In the genomic region with DNA sequence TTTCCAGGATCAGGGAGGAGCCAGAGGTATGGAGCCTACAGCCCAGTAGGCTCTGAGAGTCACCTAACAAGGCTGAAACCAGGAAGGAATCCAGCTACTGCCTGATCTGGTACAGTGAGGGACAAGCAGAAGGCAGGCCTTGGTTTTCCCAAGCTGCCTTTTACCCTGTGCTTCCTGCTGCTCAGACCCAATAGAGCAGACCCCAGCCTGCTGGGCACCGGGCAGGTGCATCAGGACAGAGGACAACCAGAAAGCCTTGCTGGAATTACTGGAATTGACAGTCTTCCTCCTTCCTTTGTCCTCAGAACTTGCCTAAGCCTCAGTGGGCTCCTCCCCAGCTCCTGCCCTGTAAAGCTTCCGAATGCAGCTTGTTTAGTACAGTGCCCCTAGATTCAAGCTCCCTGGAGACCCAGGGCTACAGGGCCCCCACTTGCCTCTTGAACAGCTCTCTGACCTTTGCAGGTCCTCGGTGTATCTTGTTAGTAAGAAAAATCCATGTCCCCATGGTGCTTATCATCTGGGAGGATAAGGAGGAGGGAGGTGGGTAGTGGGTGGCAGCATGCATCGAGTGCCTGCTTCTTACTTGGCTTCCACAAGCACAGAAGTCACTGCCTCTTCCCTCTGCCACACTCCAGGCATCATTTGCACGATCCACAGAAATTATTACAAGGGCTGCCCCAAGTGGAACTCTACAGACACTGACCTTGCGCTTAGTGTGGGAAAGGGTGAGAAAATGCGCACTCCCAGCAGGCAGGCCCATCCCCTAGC, we compare ENCODE assay signal across 10 mouse cellular contexts. TPM values are rescaled to one million over a fixed set of nuclear protein-coding genes. Genes with fewer than 3 reads are reported as not detected.
A peak's percentile ranks its signal among the peaks of the same experiment; 100 is the strongest.
DNase-seq lines count a peak whose midpoint lies in the region; ATAC-seq lines count a peak whose summit lies in the region.
"Had no signal": no experiment of that assay in that cellular context is flagged by ENCODE, and none has a peak within 500 bp of the region (broad histone marks: within the 10 kb centered on the region; RNA-seq: fewer than 3 reads in every experiment).

No protein-coding gene starts in this region.

- H3K27ac ChIP-seq in heart, embryonic 13.5 days (replicated peaks): peak overlapping the region; percentile 83
- peak overlapping the region; percentile 93 for H3K27ac ChIP-seq in lung, embryonic 16.5 days (ENCODE audit: low read length)
- peak overlapping the region; percentile 79 for H3K27ac ChIP-seq in limb, embryonic 12.5 days
- H3K27ac ChIP-seq in stomach, embryonic 16.5 days (ENCODE audit: low read length): peak overlapping the region; percentile 97
- H3K27ac ChIP-seq: liver, embryonic 13.5 days had no signal

- peaks cover 73% of the 10 kb centered on the region for H3K4me1 ChIP-seq in heart, embryonic 13.5 days
- H3K4me1 ChIP-seq in lung, embryonic 16.5 days (replicated peaks; ENCODE audit: control insufficient read depth, insufficient read depth, low read length): peaks cover 54% of the 10 kb centered on the region
- peaks cover 46% of the 10 kb centered on the region for H3K4me1 ChIP-seq in limb, embryonic 12.5 days (replicated peaks)
- H3K4me1 ChIP-seq in stomach, embryonic 16.5 days (ENCODE audit: control insufficient read depth, insufficient read depth, low read length): peaks cover 40% of the 10 kb centered on the region

- H3K27me3 ChIP-seq in heart, embryonic 13.5 days (replicated peaks): no peaks in the 10 kb centered on the region
- no peaks in the 10 kb centered on the region for H3K27me3 ChIP-seq in lung, embryonic 16.5 days (ENCODE audit: control insufficient read depth, insufficient read depth, low read depth, low read length)
- no peaks in the 10 kb centered on the region for H3K27me3 ChIP-seq in limb, embryonic 12.5 days
- no peaks in the 10 kb centered on the region for H3K27me3 ChIP-seq in stomach, embryonic 16.5 days (ENCODE audit: control insufficient read depth, insufficient read depth, low read length)

- ATAC-seq in heart, embryonic 13.5 days (ENCODE audit: extremely low read depth, insufficient number of reproducible peaks, low FRiP score, low TSS enrichment): no peak
- ATAC-seq in lung, embryonic 16.5 days (ENCODE audit: low read depth): peak; percentile 9; the same call in 1 of the 2 replicates
- no peak for ATAC-seq in limb, embryonic 12.5 days (ENCODE audit: insufficient number of reproducible peaks, insufficient read depth, low FRiP score, low TSS enrichment, low read depth)
- ATAC-seq in stomach, embryonic 16.5 days (ENCODE audit: insufficient read depth, low FRiP score): peak; percentile 42; the same call in 1 of the 2 replicates
- no peak for ATAC-seq in erythroid progenitor cell, adult 5-6 weeks (replicated peaks; ENCODE audit: low FRiP score, poor library complexity, severe bottlenecking)
- ATAC-seq in activated CD4-positive, CD25-positive, alpha-beta regulatory T cell, adult 4 months: no peak

- H3K4me2 ChIP-seq in heart, embryonic 13.5 days: peak overlapping the region; percentile 30
- H3K4me2 ChIP-seq in lung, embryonic 16.5 days (ENCODE audit: low read depth, low read length): no peak overlapping the region
- 0 out of 2 replicates have a peak overlapping the region, but pooled peaks have one; percentile 8 for H3K4me2 ChIP-seq in limb, embryonic 12.5 days
- H3K4me2 ChIP-seq in stomach, embryonic 16.5 days (ENCODE audit: low read depth, low read length): peak overlapping the region; percentile 40
- H3K4me2 ChIP-seq: liver, embryonic 13.5 days had no signal

- no peak for DNase-seq in heart, postnatal 25 days (ENCODE audit: low spot score)
- no peak for DNase-seq in lung, postnatal 25 days (ENCODE audit: low spot score)
- DNase-seq: liver, embryonic 13.5 days; thymus, postnatal 14 days had no signal

- H3K9me3 ChIP-seq in heart, embryonic 13.5 days: no peaks in the 10 kb centered on the region
- H3K9me3 ChIP-seq in lung, embryonic 16.5 days (ENCODE audit: control insufficient read depth, low read length): no peaks in the 10 kb centered on the region
- no peaks in the 10 kb centered on the region for H3K9me3 ChIP-seq in limb, embryonic 12.5 days
- H3K9me3 ChIP-seq in stomach, embryonic 16.5 days (replicated peaks; ENCODE audit: control insufficient read depth, low read length): no peaks in the 10 kb centered on the region
- H3K9me3 ChIP-seq: liver, embryonic 13.5 days had no signal

- intact Hi-C loops in heart, postnatal 25 days (cut with DNase I): no loop called here

- H3K4me3 ChIP-seq in heart, embryonic 13.5 days: no peak overlapping the region
- H3K4me3 ChIP-seq in lung, embryonic 16.5 days (ENCODE audit: low read length): no peak overlapping the region
- H3K4me3 ChIP-seq in limb, embryonic 12.5 days (replicated peaks): no peak overlapping the region
- H3K4me3 ChIP-seq in stomach, embryonic 16.5 days (replicated peaks; ENCODE audit: low read length): peak overlapping the region; percentile 10; the same call in 1 of the 2 replicates
- H3K4me3 ChIP-seq: liver, embryonic 13.5 days had no signal

- 27% methylated on average over 7 of the region's 7 CpGs for WGBS in heart, embryonic 13.5 days
- WGBS in lung, embryonic 16.5 days: 31% methylated on average over 7 of the region's 7 CpGs
- 40% methylated on average over 7 of the region's 7 CpGs for WGBS in limb, embryonic 12.5 days
- WGBS in stomach, embryonic 16.5 days: 34% methylated on average over 7 of the region's 7 CpGs

- peak overlapping the region; percentile 60 for H3K9ac ChIP-seq in heart, embryonic 13.5 days
- peak overlapping the region; percentile 35 for H3K9ac ChIP-seq in lung, embryonic 16.5 days (ENCODE audit: low read length)
- H3K9ac ChIP-seq in limb, embryonic 12.5 days (replicated peaks): 0 out of 2 replicates have a peak overlapping the region, but pooled peaks have one; percentile 23
- H3K9ac ChIP-seq in stomach, embryonic 16.5 days (ENCODE audit: low read length): peak overlapping the region; percentile 65
- H3K9ac ChIP-seq: liver, embryonic 13.5 days had no signal

- H3K36me3 ChIP-seq in heart, embryonic 13.5 days: no peaks in the 10 kb centered on the region
- H3K36me3 ChIP-seq in lung, embryonic 16.5 days (ENCODE audit: control insufficient read depth, insufficient read depth, low read length): no peaks in the 10 kb centered on the region
- H3K36me3 ChIP-seq in limb, embryonic 12.5 days: no peaks in the 10 kb centered on the region
- no peaks in the 10 kb centered on the region for H3K36me3 ChIP-seq in stomach, embryonic 16.5 days (ENCODE audit: control insufficient read depth, insufficient read depth, low read length)
- H3K36me3 ChIP-seq: liver, embryonic 13.5 days had no signal

RNA-seq across cellular contexts. Expression of a gene that starts 17.2 kb away (rescaled TPM):
- 54.6 and 59.0 TPM in 2 replicates for polyA plus RNA-seq in heart, embryonic 13.5 days (2015; fragmentation: Nextera tagmentation; extraction: Ambion mirVana)
- 10 to 100 TPM; 87.9 to 96.9 TPM for total RNA-seq in heart, postnatal 25 days (2021)
- 77.3 and 92.6 TPM in 2 replicates for polyA plus RNA-seq in lung, embryonic 16.5 days (2015; fragmentation: Nextera tagmentation; extraction: Ambion mirVana)
- polyA plus RNA-seq in limb, embryonic 12.5 days (2016; fragmentation: Nextera tagmentation; extraction: Ambion mirVana): 68.6 and 76.5 TPM in 2 replicates
- 59.7 and 63.7 TPM in 2 replicates for polyA plus RNA-seq in stomach, embryonic 16.5 days (2015; fragmentation: Nextera tagmentation; extraction: Ambion mirVana)
- total RNA-seq in erythroid progenitor cell, adult 5-6 weeks (2015; ENCODE audit: low replicate concordance): 3.6 TPM in 1 of 2 replicates, not detected in the other
- 1.9 and 8.9 TPM in 2 replicates for total RNA-seq in erythroid progenitor cell, adult 5-6 weeks (2017; ENCODE audit: low replicate concordance)
- 1 to 10 TPM; 2.6 to 3.2 TPM for polyA plus RNA-seq in activated CD4-positive, CD25-positive, alpha-beta regulatory T cell, adult 4 months (2017; shearing (Covaris generic))

RNA-seq across cellular contexts. Expression of a gene that starts 18.5 kb away (rescaled TPM):
- polyA plus RNA-seq in heart, embryonic 13.5 days (2015; fragmentation: Nextera tagmentation; extraction: Ambion mirVana): 4.4 and 4.7 TPM in 2 replicates
- total RNA-seq in heart, postnatal 25 days (2021): 1 to 10 TPM; 4.4 to 5.6 TPM
- 4.6 and 4.8 TPM in 2 replicates for polyA plus RNA-seq in lung, embryonic 16.5 days (2015; fragmentation: Nextera tagmentation; extraction: Ambion mirVana)
- 4.8 and 5.7 TPM in 2 replicates for polyA plus RNA-seq in limb, embryonic 12.5 days (2016; fragmentation: Nextera tagmentation; extraction: Ambion mirVana)
- polyA plus RNA-seq in stomach, embryonic 16.5 days (2015; fragmentation: Nextera tagmentation; extraction: Ambion mirVana): 5.9 and 6.2 TPM in 2 replicates
- total RNA-seq in erythroid progenitor cell, adult 5-6 weeks (2015; ENCODE audit: low replicate concordance): not detected in 2 replicates
- total RNA-seq in erythroid progenitor cell, adult 5-6 weeks (2017; ENCODE audit: low replicate concordance): not detected in 2 replicates
- not detected for polyA plus RNA-seq in activated CD4-positive, CD25-positive, alpha-beta regulatory T cell, adult 4 months (2017; shearing (Covaris generic))

Comparison
In these comparisons a context has a peak if more than half of its experiments do, and no peak if none do; other contexts are left out.
1. ATAC-seq: peak in lung, embryonic 16.5 days (single experiment) and stomach, embryonic 16.5 days (single experiment); none in heart, embryonic 13.5 days (single experiment), limb, embryonic 12.5 days (single experiment), erythroid progenitor cell, adult 5-6 weeks (single experiment) and activated CD4-positive, CD25-positive, alpha-beta regulatory T cell, adult 4 months (single experiment).
2. RNA of a gene that starts 17.2 kb away (polyA plus RNA-seq): 77.3 to 92.6 TPM in lung, embryonic 16.5 days, 68.6 to 76.5 TPM in limb, embryonic 12.5 days, 59.7 to 63.7 TPM in stomach, embryonic 16.5 days and 54.6 to 59.0 TPM in heart, embryonic 13.5 days; 2.6 to 3.2 TPM in activated CD4-positive, CD25-positive, alpha-beta regulatory T cell, adult 4 months; every median in the first group is over 10 times any median in the second.
3. Peak in every context shown above with its lines, with median percentiles within 50 percentile points of each other: H3K27ac ChIP-seq and H3K9ac ChIP-seq.